Mouse (Mus musculus) stomach, embryonic 15.5 days (tissue): ENCODE measurements around the gene Atxn7l2. TPM values are rescaled to one million over a fixed set of nuclear protein-coding genes. Genes with fewer than 3 reads are reported as not detected.
A peak's percentile ranks its signal among the peaks of the same experiment; 100 is the strongest.

ENCODE experiments used
- ATAC-seq: fragments of 200-750 bp; cut with Nextera tagmentation; 2 replicates; pipeline ENCODE4 v1.8.0; 2017; ENCODE audit warnings: low read depth, moderate number of reproducible peaks, moderate TSS enrichment; ENCODE audit not compliant: insufficient read depth, low FRiP score
- H3K27ac ChIP-seq: fragments of 300-500 bp; sonication (generic); 2 replicates; pipeline ENCODE4 v1.5.1; 2015; ENCODE audit warnings: mild to moderate bottlenecking, inconsistent platforms
- H3K27me3 ChIP-seq: fragments of 300-500 bp; sonication (generic); replicated peaks from 2 replicates; pipeline ENCODE4 v1.6.1; 2015; ENCODE audit warnings: inconsistent platforms
- H3K36me3 ChIP-seq: fragments of 300-500 bp; sonication (generic); 2 replicates; pipeline ENCODE4 v1.6.1; 2015; ENCODE audit warnings: inconsistent platforms
- H3K4me1 ChIP-seq: fragments of 300-500 bp; sonication (generic); 2 replicates; pipeline ENCODE4 v1.6.1; 2015; ENCODE audit warnings: inconsistent platforms
- H3K4me2 ChIP-seq: fragments of 300-500 bp; sonication (generic); 2 replicates; pipeline ENCODE4 v1.6.1; 2015; ENCODE audit warnings: mild to moderate bottlenecking, inconsistent platforms
- H3K4me3 ChIP-seq: fragments of 300-500 bp; sonication (generic); replicated peaks from 2 replicates; pipeline ENCODE4 v1.5.1; 2015; ENCODE audit warnings: inconsistent platforms
- H3K9ac ChIP-seq: fragments of 300-500 bp; sonication (generic); 2 replicates; pipeline ENCODE4 v1.6.1; 2015; ENCODE audit warnings: inconsistent platforms
- H3K9me3 ChIP-seq: fragments of 300-500 bp; sonication (generic); 2 replicates; pipeline ENCODE4 v1.6.1; 2016; ENCODE audit warnings: inconsistent platforms
- WGBS: fragments of 180-500 bp; shearing (Covaris S2); methylation state at CpG from one replicate; pipeline ENCODE4 v1.1.7; 2015; 5-methylcytosine and 5-hydroxymethylcytosine counted together
- polyA plus RNA-seq: library from polyadenylated mRNA; unstranded; fragments of >200 nt; fragmentation: Nextera tagmentation; extraction: Ambion mirVana; gene quantifications from 2 replicates; pipeline ENCODE4 v1.2.1, GENCODE M21; 2015

The Atxn7l2 gene
- polyA plus RNA-seq, 1 experiment from 2014 or later = 11.6 TPM

- no peak overlapping the region for H3K27ac ChIP-seq
- H3K9ac ChIP-seq = no peak overlapping the region
- H3K4me2 ChIP-seq = no peak overlapping the region
- no peak overlapping the region for H3K4me3 ChIP-seq
- H3K4me1 ChIP-seq = peaks cover 30% of the 10 kb centered on the region; the same call in 1 of the 2 replicates
- H3K27me3 ChIP-seq = no peaks in the 10 kb centered on the region
- H3K36me3 ChIP-seq = peaks cover 12% of the 10 kb centered on the region; the same call in 1 of the 2 replicates
- H3K9me3 ChIP-seq = no peaks in the 10 kb centered on the region
- ATAC-seq = no peak
- 80% methylated on average over 11 of the region's 11 CpGs for WGBS
Observed at GRCm38 (mm10) chr3:108203621-108204325, 7.0 kb downstream of the Atxn7l2 start.

- ATAC-seq = no peak
- Histone ChIP-seq H3K4me3 (no peak overlapping the region), H3K9ac (no peak overlapping the region), H3K27me3 (no peaks in the 10 kb centered on the region), H3K9me3 (no peaks in the 10 kb centered on the region), H3K36me3 (peaks cover 12% of the 10 kb centered on the region; the same call in 1 of the 2 replicates), H3K4me1 (peaks cover 30% of the 10 kb centered on the region; the same call in 1 of the 2 replicates), H3K27ac (no peak overlapping the region), H3K4me2 (no peak overlapping the region)
- whole genome bisulfite sequencing = 90% methylated on average over 13 of the region's 13 CpGs
Observed at GRCm38 (mm10) chr3:108203212-108203611, 7.5 kb downstream of the Atxn7l2 start.

- H3K9ac ChIP-seq = no peak overlapping the region
Observed at GRCm38 (mm10) chr3:108202506-108202905, 8.2 kb downstream of the Atxn7l2 start.

GRCm38 (mm10) chr3:108200329-108201323 is 10.1 kb downstream of the Atxn7l2 start, which contains the start of gene Cyb561d1:
Gene Cyb561d1 (minus strand): TSS chr3:108201212.
- Histone ChIP-seq H3K36me3 (peaks cover 9% of the 10 kb centered on the region; the same call in 1 of the 2 replicates), H3K4me3 (peak within 1 kb of the TSS; percentile 74), H3K9me3 (no peaks in the 10 kb centered on the region), H3K4me2 (peak within 1 kb of the TSS; percentile 75), H3K27me3 (no peaks in the 10 kb centered on the region), H3K27ac (peak within 1 kb of the TSS; percentile 94), H3K9ac (peak within 1 kb of the TSS; percentile 51; the same call in 1 of the 2 replicates), H3K4me1 (peaks cover 32% of the 10 kb centered on the region)
- whole genome bisulfite sequencing = 2% methylated on average over 43 of the region's 44 CpGs
- peak; percentile 89 for ATAC-seq

More at GRCm38 (mm10) chr3:108202506-108202905, 8.2 kb downstream of the Atxn7l2 start:
- ATAC-seq = no peak
- no peak overlapping the region for H3K4me3 ChIP-seq
- no peak overlapping the region for H3K4me2 ChIP-seq
- H3K27ac ChIP-seq = no peak overlapping the region
- H3K4me1 ChIP-seq = peaks cover 32% of the 10 kb centered on the region; the same call in 1 of the 2 replicates
- no peaks in the 10 kb centered on the region for H3K9me3 ChIP-seq
- H3K36me3 ChIP-seq = peaks cover 12% of the 10 kb centered on the region; the same call in 1 of the 2 replicates
- H3K27me3 ChIP-seq = no peaks in the 10 kb centered on the region

GRCm38 (mm10) chr3:108199231-108199630 is 11.5 kb downstream of the Atxn7l2 start:
- 94% methylated on average over 6 of the region's 6 CpGs for WGBS
- no peak for ATAC-seq
- H3K9ac ChIP-seq = no peak overlapping the region
- peaks cover 32% of the 10 kb centered on the region for H3K4me1 ChIP-seq
- no peak overlapping the region for H3K4me3 ChIP-seq
- H3K9me3 ChIP-seq = no peaks in the 10 kb centered on the region
- no peaks in the 10 kb centered on the region; the same call in 1 of the 2 replicates for H3K36me3 ChIP-seq
- no peak overlapping the region for H3K27ac ChIP-seq
- no peak overlapping the region for H3K4me2 ChIP-seq
- no peaks in the 10 kb centered on the region for H3K27me3 ChIP-seq

GRCm38 (mm10) chr3:108197066-108197497 is 13.7 kb downstream of the Atxn7l2 start:
- Histone ChIP-seq H3K4me1 (peaks cover 32% of the 10 kb centered on the region), H3K27me3 (no peaks in the 10 kb centered on the region), H3K36me3 (no peaks in the 10 kb centered on the region; the same call in 1 of the 2 replicates), H3K4me2 (0 out of 2 replicates have a peak overlapping the region, but pooled peaks have one; percentile 22), H3K27ac (no peak overlapping the region), H3K9ac (no peak overlapping the region), H3K9me3 (no peaks in the 10 kb centered on the region), H3K4me3 (no peak overlapping the region)
- 22% methylated on average over 14 of the region's 14 CpGs for WGBS
- ATAC-seq = no peak

- Histone ChIP-seq H3K4me2 (no peak overlapping the region), H3K27ac (no peak overlapping the region), H3K36me3 (no peaks in the 10 kb centered on the region; the same call in 1 of the 2 replicates), H3K9me3 (no peaks in the 10 kb centered on the region), H3K4me3 (no peak overlapping the region), H3K27me3 (no peaks in the 10 kb centered on the region), H3K9ac (no peak overlapping the region), H3K4me1 (peaks cover 29% of the 10 kb centered on the region)
- ATAC-seq = no peak
- 78% methylated on average over 7 of the region's 7 CpGs for WGBS
Observed at GRCm38 (mm10) chr3:108195941-108196590, 14.7 kb downstream of the Atxn7l2 start.

- Histone ChIP-seq H3K27ac (no peak overlapping the region), H3K27me3 (no peaks in the 10 kb centered on the region), H3K4me1 (peaks cover 25% of the 10 kb centered on the region), H3K9ac (no peak overlapping the region), H3K4me2 (no peak overlapping the region), H3K9me3 (no peaks in the 10 kb centered on the region), H3K36me3 (no peaks in the 10 kb centered on the region; the same call in 1 of the 2 replicates), H3K4me3 (no peak overlapping the region)
- WGBS = 90% methylated on average over 4 of the region's 4 CpGs
- no peak for ATAC-seq
Observed at GRCm38 (mm10) chr3:108195287-108195686, 15.4 kb downstream of the Atxn7l2 start.

- Histone ChIP-seq H3K27ac (no peak overlapping the region), H3K9ac (no peak overlapping the region), H3K9me3 (no peaks in the 10 kb centered on the region), H3K4me3 (no peak overlapping the region), H3K36me3 (no peaks in the 10 kb centered on the region; the same call in 1 of the 2 replicates), H3K4me2 (no peak overlapping the region), H3K27me3 (no peaks in the 10 kb centered on the region), H3K4me1 (peaks cover 26% of the 10 kb centered on the region)
- WGBS = 58% methylated on average over 4 of the region's 4 CpGs
- no peak for ATAC-seq
Observed at GRCm38 (mm10) chr3:108193686-108194085, 17.0 kb downstream of the Atxn7l2 start.

GRCm38 (mm10) chr3:108189897-108190296 is 20.8 kb downstream of the Atxn7l2 start:
- peaks cover 19% of the 10 kb centered on the region for H3K4me1 ChIP-seq
- no peaks in the 10 kb centered on the region for H3K36me3 ChIP-seq
- no peak for ATAC-seq
- no peaks in the 10 kb centered on the region for H3K9me3 ChIP-seq
- no peaks in the 10 kb centered on the region for H3K27me3 ChIP-seq
- no peak overlapping the region for H3K27ac ChIP-seq
- H3K4me2 ChIP-seq = peak overlapping the region; percentile 17; the same call in 1 of the 2 replicates
- H3K4me3 ChIP-seq = no peak overlapping the region
- WGBS = 35% methylated on average over 5 of the region's 5 CpGs
- no peak overlapping the region for H3K9ac ChIP-seq
